In genomic region chr7:28894942-28895341, GRCm38 (mm10) we compare ENCODE assay signal across 14 mouse cellular contexts. TPM values are rescaled to one million over a fixed set of nuclear protein-coding genes. Genes with fewer than 3 reads are reported as not detected.
DNase-seq lines count a peak whose midpoint lies in the region; ATAC-seq and TF ChIP-seq lines count a peak whose summit lies in the region.
"Had no signal": no experiment of that assay in that cellular context is flagged by ENCODE, and none has a peak within 500 bp of the region (broad histone marks: within the 10 kb centered on the region; RNA-seq: fewer than 3 reads in every experiment).

No protein-coding gene starts in this region.

- ATAC-seq in kidney, embryonic 15.5 days (replicated peaks; ENCODE audit: low FRiP score) = no peak
- ATAC-seq in embryonic facial prominence, embryonic 15.5 days (ENCODE audit: insufficient number of reproducible peaks, low FRiP score, low TSS enrichment, low read depth) = no peak
- ATAC-seq in forebrain, embryonic 12.5 days (ENCODE audit: low FRiP score) = no peak
- ATAC-seq: forebrain, embryonic 13.5 days; lung, postnatal 0 days had no signal

- DNase-seq in kidney, postnatal 14 days = no peak
- DNase-seq in heart, postnatal 4 days = peak; percentile 53
- no peak for DNase-seq in adrenal gland, adult (ENCODE audit: inconsistent age in 2 of 2, low spot score in 1 of 2)
- DNase-seq: adrenal gland, postnatal 14 days; cerebellum, adult 11 months; gastrocnemius, postnatal 14 days; right cerebral cortex, postnatal 25 days had no signal

- no peak for TF ChIP-seq CTCF in testis, adult 2 months (IDR thresholded peaks at IDR 0.05; ENCODE audit: control insufficient read depth, insufficient read depth, insufficient replicate concordance, low read depth, low read length)

- TF ChIP-seq POLR2A in testis, adult 2 months (IDR thresholded peaks at IDR 0.05; ENCODE audit: control insufficient read depth, low read depth, low read length) = peak; percentile 43; the same call in 1 of the 2 replicates

- no peaks in the 10 kb centered on the region for H3K9me3 ChIP-seq in kidney, embryonic 15.5 days (replicated peaks)
- no peaks in the 10 kb centered on the region for H3K9me3 ChIP-seq in embryonic facial prominence, embryonic 15.5 days (replicated peaks)
- H3K9me3 ChIP-seq in forebrain, embryonic 12.5 days = no peaks in the 10 kb centered on the region
- H3K9me3 ChIP-seq: forebrain, embryonic 13.5 days had no signal

- H3K27me3 ChIP-seq in kidney, embryonic 15.5 days = 0 out of 2 replicates have a peak, but pooled peaks cover 6% of the 10 kb centered on the region
- H3K27me3 ChIP-seq in embryonic facial prominence, embryonic 15.5 days = peaks cover 10% of the 10 kb centered on the region; the same call in 1 of the 2 replicates
- H3K27me3 ChIP-seq in testis, adult 2 months (ENCODE audit: control insufficient read depth, insufficient read depth, low read length) = no peaks in the 10 kb centered on the region
- H3K27me3 ChIP-seq in forebrain, embryonic 12.5 days = peaks cover 10% of the 10 kb centered on the region
- H3K27me3 ChIP-seq: CH12.LX had no signal

- peak overlapping the region; percentile 3; the same call in 1 of the 2 replicates for H3K27ac ChIP-seq in kidney, embryonic 15.5 days
- 0 out of 2 replicates have a peak overlapping the region, but pooled peaks have one; percentile 44 for H3K27ac ChIP-seq in embryonic facial prominence, embryonic 15.5 days (replicated peaks)
- H3K27ac ChIP-seq in testis, adult 2 months (ENCODE audit: control insufficient read depth, insufficient read depth, low read depth, low read length) = peak overlapping the region; percentile 64
- H3K27ac ChIP-seq in forebrain, embryonic 12.5 days = no peak overlapping the region
- H3K27ac ChIP-seq: forebrain, embryonic 13.5 days had no signal

- 60% methylated on average over 5 of the region's 5 CpGs for WGBS in kidney, embryonic 15.5 days
- 59% methylated on average over 5 of the region's 5 CpGs for WGBS in embryonic facial prominence, embryonic 15.5 days
- 66% methylated on average over 5 of the region's 5 CpGs for WGBS in forebrain, embryonic 12.5 days

- H3K4me1 ChIP-seq in kidney, embryonic 15.5 days = no peaks in the 10 kb centered on the region
- H3K4me1 ChIP-seq in embryonic facial prominence, embryonic 15.5 days = peaks cover under 1% of the 10 kb centered on the region
- H3K4me1 ChIP-seq in testis, adult 2 months (ENCODE audit: control insufficient read depth, insufficient read depth, low read length) = no peaks in the 10 kb centered on the region; the same call in 1 of the 2 replicates
- H3K4me1 ChIP-seq in forebrain, embryonic 12.5 days = no peaks in the 10 kb centered on the region
- H3K4me1 ChIP-seq: forebrain, embryonic 13.5 days had no signal

- H3K9ac ChIP-seq in kidney, embryonic 15.5 days = no peak overlapping the region
- H3K9ac ChIP-seq in embryonic facial prominence, embryonic 15.5 days = no peak overlapping the region
- H3K9ac ChIP-seq in forebrain, embryonic 12.5 days = no peak overlapping the region
- H3K9ac ChIP-seq: forebrain, embryonic 13.5 days had no signal

- no peak overlapping the region for H3K4me3 ChIP-seq in kidney, embryonic 15.5 days (replicated peaks)
- H3K4me3 ChIP-seq in embryonic facial prominence, embryonic 15.5 days (replicated peaks) = no peak overlapping the region
- H3K4me3 ChIP-seq in testis, adult 2 months (ENCODE audit: control insufficient read depth, low read depth, low read length) = peak overlapping the region; percentile 66
- no peak overlapping the region for H3K4me3 ChIP-seq in forebrain, embryonic 12.5 days (replicated peaks)
- H3K4me3 ChIP-seq: forebrain, embryonic 13.5 days had no signal

- peaks cover 91% of the 10 kb centered on the region for H3K36me3 ChIP-seq in kidney, embryonic 15.5 days
- peaks cover 88% of the 10 kb centered on the region for H3K36me3 ChIP-seq in embryonic facial prominence, embryonic 15.5 days
- H3K36me3 ChIP-seq in testis, adult 2 months (ENCODE audit: control insufficient read depth, insufficient read depth, low read length) = no peaks in the 10 kb centered on the region; the same call in none of the 2 replicates
- H3K36me3 ChIP-seq in forebrain, embryonic 12.5 days (replicated peaks) = peaks cover 88% of the 10 kb centered on the region

- no peak overlapping the region for H3K4me2 ChIP-seq in kidney, embryonic 15.5 days
- H3K4me2 ChIP-seq in embryonic facial prominence, embryonic 15.5 days (replicated peaks) = no peak overlapping the region
- H3K4me2 ChIP-seq in forebrain, embryonic 12.5 days = no peak overlapping the region
- H3K4me2 ChIP-seq: forebrain, embryonic 13.5 days had no signal

RNA-seq across cellular contexts. Expression of gene Capn12, which starts 13.7 kb away (rescaled TPM):
- polyA plus RNA-seq in kidney, embryonic 15.5 days (2015; fragmentation: Nextera tagmentation; extraction: Ambion mirVana) = 0.36 and 0.64 TPM in 2 replicates
- polyA plus RNA-seq in embryonic facial prominence, embryonic 15.5 days (2015; fragmentation: Nextera tagmentation; extraction: Ambion mirVana) = 1.1 and 1.4 TPM in 2 replicates
- under 1 TPM; 0.31 to 0.83 TPM for total RNA-seq in heart, postnatal 4 days (2021)
- polyA plus RNA-seq in testis, adult 2 months (2012; rRNA removed) = 0.14 and 0.17 TPM in 2 replicates
- polyA plus RNA-seq in forebrain, embryonic 12.5 days (2016; fragmentation: Nextera tagmentation; extraction: Ambion mirVana) = 0.24 and 0.57 TPM in 2 replicates

RNA-seq across cellular contexts. Expression of gene Lgals7, which starts 31.3 kb away (rescaled TPM):
- polyA plus RNA-seq in kidney, embryonic 15.5 days (2015; fragmentation: Nextera tagmentation; extraction: Ambion mirVana) = 1.9 and 3.1 TPM in 2 replicates
- 187 and 265 TPM in 2 replicates for polyA plus RNA-seq in embryonic facial prominence, embryonic 15.5 days (2015; fragmentation: Nextera tagmentation; extraction: Ambion mirVana)
- total RNA-seq in heart, postnatal 4 days (2021) = 1 to 10 TPM; 1.4 to 4.4 TPM
- 1.4 and 1.7 TPM in 2 replicates for polyA plus RNA-seq in testis, adult 2 months (2012; rRNA removed)
- 1.1 and 1.9 TPM in 2 replicates for polyA plus RNA-seq in forebrain, embryonic 12.5 days (2016; fragmentation: Nextera tagmentation; extraction: Ambion mirVana)
- total RNA-seq: CH12.LX; gastrocnemius, postnatal 14 days had no signal

Comparison
In these comparisons a context has a peak if more than half of its experiments do, and no peak if none do; other contexts are left out.
1. RNA of gene Lgals7, which starts 31.3 kb away (polyA plus RNA-seq): 187 to 265 TPM in embryonic facial prominence, embryonic 15.5 days; 1.9 to 3.1 TPM in kidney, embryonic 15.5 days, 1.1 to 1.9 TPM in forebrain, embryonic 12.5 days and 1.4 to 1.7 TPM in testis, adult 2 months; every median in the first group is over 10 times any median in the second.